Mouse (Mus musculus) MEL (cell line): ENCODE results near the gene En2. TPM values are rescaled to one million over a fixed set of nuclear protein-coding genes. Genes with fewer than 3 reads are reported as not detected.

Experiments
- DNase-seq: peaks from one replicate; pipeline ENCODE4 v3.0.0; 2011; ENCODE audit warnings: low read depth, low spot score
- H3K27ac ChIP-seq: 2 replicates; pipeline ENCODE4 v1.5.1; 2012; ENCODE audit warnings: low read depth, mild to moderate bottlenecking, control low read depth, low read length, moderate library complexity; ENCODE audit not compliant: control insufficient read depth
- H3K27me3 ChIP-seq, 2 experiments: fragments of 150-350 bp in 1 of 2; sonication (generic) in 1 of 2; 2 replicates each; pipeline ENCODE4 v1.6.1; 2012; ENCODE audit warnings: low read length in 2 of 2, mild to moderate bottlenecking in 2 of 2, improper control_type of control experiment in 1 of 2, moderate library complexity in 1 of 2; ENCODE audit not compliant: insufficient read depth in 2 of 2, control insufficient read depth in 1 of 2
- H3K36me3 ChIP-seq, 2 experiments: 2 replicates each; pipeline ENCODE4 v1.6.1; 2012 to 2014; ENCODE audit warnings: low read length in 2 of 2, improper control_type of control experiment in 1 of 2, inconsistent platforms in 1 of 2, mild to moderate bottlenecking in 1 of 2; ENCODE audit not compliant: insufficient read depth in 2 of 2, control insufficient read depth in 1 of 2
- H3K4me1 ChIP-seq, 2 experiments: fragments of 150-350 bp in 1 of 2; sonication (generic) in 1 of 2; 2 replicates each; pipeline ENCODE4 v1.6.1; 2012; ENCODE audit warnings: low read length in 2 of 2, improper control_type of control experiment in 1 of 2, mild to moderate bottlenecking in 1 of 2; ENCODE audit not compliant: insufficient read depth in 2 of 2, control insufficient read depth in 1 of 2
- H3K4me3 ChIP-seq, 2 experiments: fragments of 150-350 bp in 1 of 2; sonication (generic) in 1 of 2; 2 replicates each; pipeline ENCODE4 v1.5.1; 2012; ENCODE audit warnings: low read depth in 2 of 2, low read length in 2 of 2, mild to moderate bottlenecking in 2 of 2, moderate library complexity in 2 of 2, control low read depth in 1 of 2, improper control_type of control experiment in 1 of 2; ENCODE audit not compliant: control insufficient read depth in 1 of 2, insufficient read depth in 1 of 2
- H3K79me2 ChIP-seq: 2 replicates; pipeline ENCODE4 v1.6.1; 2012; ENCODE audit warnings: mild to moderate bottlenecking, low read length, moderate library complexity; ENCODE audit not compliant: control insufficient read depth, poor library complexity, insufficient read depth
- H3K9ac ChIP-seq: 2 replicates; pipeline ENCODE4 v1.6.1; 2012; ENCODE audit warnings: low read depth, mild to moderate bottlenecking, control low read depth, low read length, moderate library complexity; ENCODE audit not compliant: control insufficient read depth, poor library complexity, severe bottlenecking
- H3K9me3 ChIP-seq: fragments of 150-350 bp; sonication (generic); replicated peaks from 2 replicates; pipeline ENCODE4 v1.6.1; 2012; ENCODE audit warnings: mild to moderate bottlenecking, low read length, improper control_type of control experiment, moderate library complexity; ENCODE audit not compliant: insufficient read depth
- CHD1 ChIP-seq: IDR thresholded peaks from 2 replicates; pipeline ENCODE4 v1.6.1; 2012; ENCODE audit warnings: low read depth, mild to moderate bottlenecking, inconsistent platforms, low read length, improper control_type of control experiment
- CTCF ChIP-seq, 3 experiments: IDR thresholded peaks in 2 of 3; conservative IDR thresholded peaks in 1 of 3; 2 replicates each; pipeline ENCODE4 v1.5.1; 2011 to 2012; ENCODE audit warnings: low read length in 3 of 3, low read depth in 2 of 3, mild to moderate bottlenecking in 2 of 3, improper control_type of control experiment in 1 of 3, inconsistent platforms in 1 of 3, mixed read lengths in 1 of 3, moderate library complexity in 1 of 3; ENCODE audit not compliant: control insufficient read depth in 1 of 3, insufficient read depth in 1 of 3, poor library complexity in 1 of 3, severe bottlenecking in 1 of 3
- E2F4 ChIP-seq: IDR thresholded peaks from 2 replicates; pipeline ENCODE4 v1.6.1; 2011; ENCODE audit warnings: low read depth, low read length, improper control_type of control experiment, borderline replicate concordance
- ELF1 ChIP-seq: IDR thresholded peaks from 2 replicates; pipeline ENCODE4 v1.6.1; 2014; ENCODE audit warnings: low read depth, mild to moderate bottlenecking, inconsistent platforms, low read length, improper control_type of control experiment, moderate library complexity
- ETS1 ChIP-seq: IDR thresholded peaks from 2 replicates; pipeline ENCODE4 v1.6.1; 2012; ENCODE audit warnings: low read depth, mild to moderate bottlenecking, inconsistent platforms, low read length, improper control_type of control experiment, moderate library complexity
- GATA1 ChIP-seq: IDR thresholded peaks from 2 replicates; pipeline ENCODE4 v1.6.1; 2011; ENCODE audit warnings: low read depth, low read length, improper control_type of control experiment
- HCFC1 ChIP-seq: IDR thresholded peaks from 2 replicates; pipeline ENCODE4 v1.6.1; 2012; ENCODE audit warnings: low read depth, mild to moderate bottlenecking, inconsistent platforms, low read length, improper control_type of control experiment, moderate library complexity
- MAFK ChIP-seq: IDR thresholded peaks from 2 replicates; pipeline ENCODE4 v1.6.1; 2011; ENCODE audit warnings: low read depth, mild to moderate bottlenecking, low read length, improper control_type of control experiment, borderline replicate concordance
- MAZ ChIP-seq: IDR thresholded peaks from 2 replicates; pipeline ENCODE4 v1.6.1; 2012; ENCODE audit warnings: low read depth, mild to moderate bottlenecking, inconsistent platforms, low read length, improper control_type of control experiment
- MXI1 ChIP-seq: IDR thresholded peaks from 2 replicates; pipeline ENCODE4 v1.6.1; 2011; ENCODE audit warnings: mild to moderate bottlenecking, low read depth, low read length, improper control_type of control experiment
- MYC ChIP-seq: IDR thresholded peaks from 2 replicates; pipeline ENCODE4 v1.6.1; 2011; ENCODE audit warnings: low read depth, mild to moderate bottlenecking, low read length, improper control_type of control experiment, moderate library complexity
- NELFE ChIP-seq: IDR thresholded peaks from 2 replicates; pipeline ENCODE4 v1.6.1; 2011; ENCODE audit warnings: low read depth, low read length, improper control_type of control experiment
- POLR2A ChIP-seq, 2 experiments: IDR thresholded peaks; 2 replicates each; pipeline ENCODE4 v1.6.1; 2011 to 2012; ENCODE audit warnings: low read length in 2 of 2, mild to moderate bottlenecking in 2 of 2, control low read depth in 1 of 2, improper control_type of control experiment in 1 of 2, low read depth in 1 of 2, moderate library complexity in 1 of 2; ENCODE audit not compliant: control insufficient read depth in 1 of 2, insufficient read depth in 1 of 2, poor library complexity in 1 of 2
- POLR2AphosphoS2 ChIP-seq: IDR thresholded peaks from 2 replicates; pipeline ENCODE4 v1.6.1; 2011; ENCODE audit warnings: low read length, improper control_type of control experiment
- POLR2AphosphoS5 ChIP-seq: IDR thresholded peaks from 2 replicates; pipeline ENCODE4 v1.6.1; 2012; ENCODE audit warnings: low read depth, borderline replicate concordance, mild to moderate bottlenecking, inconsistent platforms, low read length, moderate library complexity, mixed read lengths
- RAD21 ChIP-seq: IDR thresholded peaks from 2 replicates; pipeline ENCODE4 v1.6.1; 2011; ENCODE audit warnings: mild to moderate bottlenecking, low read depth, low read length, improper control_type of control experiment
- RCOR1 ChIP-seq: IDR thresholded peaks from 2 replicates; pipeline ENCODE4 v1.6.1; 2012; ENCODE audit warnings: low read depth, mild to moderate bottlenecking, inconsistent platforms, low read length, improper control_type of control experiment
- SIN3A ChIP-seq: IDR thresholded peaks from 2 replicates; pipeline ENCODE4 v1.6.1; 2012; ENCODE audit warnings: low read length, improper control_type of control experiment, inconsistent platforms
- SMC3 ChIP-seq: IDR thresholded peaks from 2 replicates; pipeline ENCODE4 v1.6.1; 2011; ENCODE audit warnings: low read depth, low read length, improper control_type of control experiment
- TBP ChIP-seq: IDR thresholded peaks from 2 replicates; pipeline ENCODE4 v1.8.0; 2011; ENCODE audit warnings: low read depth, low read length, improper control_type of control experiment
- TCF12 ChIP-seq: IDR thresholded peaks from 2 replicates; pipeline ENCODE4 v1.6.1; 2014; ENCODE audit warnings: low read depth, mild to moderate bottlenecking, inconsistent platforms, low read length, improper control_type of control experiment, moderate library complexity
- USF2 ChIP-seq, 2 experiments: IDR thresholded peaks; 2 replicates each; pipeline ENCODE4 v1.6.1; 2011 to 2012; ENCODE audit warnings: improper control_type of control experiment in 2 of 2, low read length in 2 of 2, borderline replicate concordance in 1 of 2, inconsistent platforms in 1 of 2, low read depth in 1 of 2, mild to moderate bottlenecking in 1 of 2; ENCODE audit not compliant: insufficient read depth in 1 of 2
- ZC3H11A ChIP-seq: IDR thresholded peaks from 2 replicates; pipeline ENCODE4 v1.6.1; 2012; ENCODE audit warnings: low read depth, mild to moderate bottlenecking, inconsistent platforms, low read length, improper control_type of control experiment
- ZKSCAN1 ChIP-seq: IDR thresholded peaks from 2 replicates; pipeline ENCODE4 v1.6.1; 2012; ENCODE audit warnings: low read depth, mild to moderate bottlenecking, inconsistent platforms, low read length, improper control_type of control experiment, moderate library complexity
- ZMIZ1 ChIP-seq: IDR thresholded peaks from 2 replicates; pipeline ENCODE4 v1.6.1; 2012; ENCODE audit warnings: low read depth, mild to moderate bottlenecking, inconsistent platforms, low read length, improper control_type of control experiment, moderate library complexity
- polyA plus RNA-seq, 2 experiments: library from polyadenylated mRNA; stranded (reverse) in 1 of 2; unstranded in 1 of 2; fragments of >175 nt in 1 of 2; fragments of >200 nt in 1 of 2; gene quantifications; 2 replicates each; pipeline versions ENCODE4 v1.2.1 to v1.2.4; 2012; ENCODE audit warnings: low replicate concordance in 2 of 2, low read depth in 1 of 2; ENCODE audit not compliant: insufficient read length in 2 of 2, insufficient read depth in 1 of 2, missing spikeins in 1 of 2
- total RNA-seq: library from RNA; depleted of rRNA; stranded (reverse); fragments of 300-350 nt; gene quantifications from 2 replicates; pipeline ENCODE4 v1.2.3, GENCODE M21; 2012; rRNA removed

En2 gene
- total RNA-seq (not detected in 2 replicates), polyA plus RNA-seq (not detected)

GRCm38 (mm10) chr5:28165358-28166255 lies at the start of gene En2:
TSS of gene En2 (plus strand) at chr5:28165694.
- no peak within 1 kb of the TSS for H3K9ac ChIP-seq
- DNase-seq, result no peak
- H3K4me1 ChIP-seq, result no peaks in the 10 kb centered on the region
- no peaks in the 10 kb centered on the region for H3K36me3 ChIP-seq
- no peaks in the 10 kb centered on the region for H3K79me2 ChIP-seq
- H3K9me3 ChIP-seq, result no peaks in the 10 kb centered on the region
- no peak for TF ChIP-seq POLR2AphosphoS5
- TF ChIP-seq ZMIZ1, result no peak
- no peak for TF ChIP-seq HCFC1
- no peak for TF ChIP-seq POLR2AphosphoS2
- no peak for TF ChIP-seq MAFK
- TF ChIP-seq RAD21, result no peak
- TF ChIP-seq NELFE, result no peak
- TF ChIP-seq TCF12, result no peak
- TF ChIP-seq CTCF (IDR thresholded peaks at IDR 0.05 in 2 of 3, conservative IDR thresholded peaks at IDR 0.05 in 1 of 3; ENCODE audit: control insufficient read depth in 1 of 3, insufficient read depth in 1 of 3, low read depth in 2 of 3, low read length in 3 of 3, poor library complexity in 1 of 3, severe bottlenecking in 1 of 3), result no peak
- TF ChIP-seq TBP, result no peak
- no peak for TF ChIP-seq MYC
- no peak within 1 kb of the TSS for H3K27ac ChIP-seq
- H3K27me3 ChIP-seq, result no peaks in the 10 kb centered on the region
- H3K4me3 ChIP-seq, result no peak within 1 kb of the TSS

GRCm38 (mm10) chr5:28117251-28117880 lies 48.1 kb upstream of the En2 start:
- TF ChIP-seq SMC3, result no peak
- no peak for TF ChIP-seq ZMIZ1
- no peak for TF ChIP-seq HCFC1
- no peak for TF ChIP-seq MAZ
- no peak for TF ChIP-seq ETS1
- TF ChIP-seq POLR2AphosphoS2, result no peak
- no peak for TF ChIP-seq ELF1
- no peak for TF ChIP-seq POLR2AphosphoS5
- TF ChIP-seq E2F4, result no peak
- TF ChIP-seq CHD1, result no peak
- no peak for TF ChIP-seq USF2 (IDR thresholded peaks at IDR 0.05; ENCODE audit: borderline replicate concordance in 1 of 2, insufficient read depth in 1 of 2, low read depth in 1 of 2, low read length in 2 of 2)
- TF ChIP-seq RCOR1, result no peak
- TF ChIP-seq MXI1, result no peak
- TF ChIP-seq SIN3A, result no peak
- TF ChIP-seq ZKSCAN1, result no peak
- no peak for TF ChIP-seq GATA1
- no peak for TF ChIP-seq ZC3H11A
- no peak for TF ChIP-seq POLR2A (IDR thresholded peaks at IDR 0.05; ENCODE audit: control insufficient read depth in 1 of 2, insufficient read depth in 1 of 2, low read depth in 1 of 2, low read length in 2 of 2, poor library complexity in 1 of 2)
- Histone ChIP-seq H3K36me3 (no peaks in the 10 kb centered on the region), H3K79me2 (no peaks in the 10 kb centered on the region), H3K27me3 (no peaks in the 10 kb centered on the region), H3K4me1 (no peaks in the 10 kb centered on the region), H3K4me3 (no peak overlapping the region), H3K27ac (no peak overlapping the region), H3K9me3 (no peaks in the 10 kb centered on the region), H3K9ac (no peak overlapping the region)
- no peak for DNase-seq
